Mouse (Mus musculus) testis, adult 2 months (tissue): Measurements from ENCODE around the gene Aunip. TPM values are rescaled to one million over a fixed set of nuclear protein-coding genes. Genes with fewer than 3 reads are reported as not detected.

Experiments
- H3K27ac ChIP-seq: fragments of 200-500 bp; 2 replicates; pipeline ENCODE4 v1.5.1; 2012; ENCODE audit warnings: low read depth, low read length; ENCODE audit not compliant: control insufficient read depth, insufficient read depth
- H3K27me3 ChIP-seq: fragments of 200-500 bp; 2 replicates; pipeline ENCODE4 v1.6.1; 2012; ENCODE audit warnings: mild to moderate bottlenecking, low read length, moderate library complexity; ENCODE audit not compliant: control insufficient read depth, insufficient read depth
- H3K36me3 ChIP-seq: fragments of 200-500 bp; 2 replicates; pipeline ENCODE4 v1.6.1; 2012; ENCODE audit warnings: mild to moderate bottlenecking, low read length; ENCODE audit not compliant: control insufficient read depth, insufficient read depth
- H3K4me1 ChIP-seq: fragments of 200-500 bp; 2 replicates; pipeline ENCODE4 v1.6.1; 2012; ENCODE audit warnings: low read length; ENCODE audit not compliant: control insufficient read depth, insufficient read depth
- H3K4me3 ChIP-seq: fragments of 200-500 bp; 2 replicates; pipeline ENCODE4 v1.5.1; 2012; ENCODE audit warnings: low read depth, mild to moderate bottlenecking, low read length, moderate library complexity, mixed read lengths; ENCODE audit not compliant: control insufficient read depth
- CTCF ChIP-seq: fragments of 200-500 bp; IDR thresholded peaks from 2 replicates; pipeline ENCODE4 v1.5.1; 2012; ENCODE audit warnings: low read depth, mild to moderate bottlenecking, inconsistent platforms, low read length, moderate library complexity; ENCODE audit not compliant: control insufficient read depth, insufficient read depth, insufficient replicate concordance
- POLR2A ChIP-seq: fragments of 200-500 bp; IDR thresholded peaks from 2 replicates; pipeline ENCODE4 v1.6.1; 2012; ENCODE audit warnings: low read depth, mild to moderate bottlenecking, inconsistent platforms, low read length, moderate library complexity; ENCODE audit not compliant: control insufficient read depth
- polyA plus RNA-seq: library from polyadenylated mRNA; depleted of rRNA; stranded (reverse); fragments of >200 nt; gene quantifications from 2 replicates; pipeline ENCODE4 v1.2.3, GENCODE M21; 2012

The Aunip gene
- polyA plus RNA-seq, 1 experiment: 3.8 TPM

DNA sequence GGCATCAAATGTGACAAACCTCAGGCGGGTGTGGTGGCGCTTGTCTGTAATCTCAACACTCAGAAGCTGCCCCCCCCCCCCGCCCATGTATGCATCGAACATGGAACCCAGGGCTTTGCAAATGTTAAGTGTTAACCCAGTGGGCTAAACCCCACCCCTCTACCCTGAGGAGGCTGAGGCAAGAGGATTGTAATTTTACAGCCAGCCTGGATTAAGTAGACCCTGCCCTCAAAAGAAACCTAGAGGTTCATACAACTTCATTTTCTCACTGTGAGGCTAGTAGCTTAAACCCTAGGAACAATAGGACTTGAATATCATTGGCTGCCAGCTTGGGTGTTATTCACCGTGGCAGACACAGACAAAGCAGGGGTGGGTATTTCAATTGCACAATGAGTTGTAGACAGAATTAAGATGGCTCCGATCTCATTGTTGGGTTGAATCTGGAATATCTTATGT lies 41.4 kb upstream of the Aunip start:
- Histone ChIP-seq H3K27me3 (no peaks in the 10 kb centered on the region), H3K4me1 (peaks cover 8% of the 10 kb centered on the region), H3K36me3 (peaks cover 2% of the 10 kb centered on the region), H3K27ac (no peak overlapping the region; the same call in 1 of the 2 replicates), H3K4me3 (peak overlapping the region; percentile 91)
- no peak for TF ChIP-seq CTCF
- no peak for TF ChIP-seq POLR2A

- H3K4me3 ChIP-seq: no peak overlapping the region
- no peak for TF ChIP-seq POLR2A
- TF ChIP-seq CTCF: no peak
- H3K36me3 ChIP-seq: peaks cover 2% of the 10 kb centered on the region
- H3K4me1 ChIP-seq: peaks cover 8% of the 10 kb centered on the region
- no peaks in the 10 kb centered on the region for H3K27me3 ChIP-seq
- no peak overlapping the region for H3K27ac ChIP-seq
These were observed 40.8 kb upstream of the Aunip start for GRCm38 (mm10) chr4:134469985-134470384.

GRCm38 (mm10) chr4:134471469-134471868 lies 39.3 kb upstream of the Aunip start:
- Histone ChIP-seq H3K4me3 (no peak overlapping the region), H3K36me3 (peaks cover 2% of the 10 kb centered on the region), H3K27me3 (no peaks in the 10 kb centered on the region), H3K4me1 (peaks cover 8% of the 10 kb centered on the region), H3K27ac (no peak overlapping the region)
- TF ChIP-seq CTCF (no peak), POLR2A (no peak)

GRCm38 (mm10) chr4:134473764-134474163 lies 37.0 kb upstream of the Aunip start:
- Histone ChIP-seq H3K4me1 (peaks cover 5% of the 10 kb centered on the region), H3K27me3 (no peaks in the 10 kb centered on the region), H3K36me3 (peaks cover 2% of the 10 kb centered on the region), H3K27ac (no peak overlapping the region), H3K4me3 (peak overlapping the region; percentile 76)
- TF ChIP-seq CTCF (no peak), POLR2A (no peak)

DNA sequence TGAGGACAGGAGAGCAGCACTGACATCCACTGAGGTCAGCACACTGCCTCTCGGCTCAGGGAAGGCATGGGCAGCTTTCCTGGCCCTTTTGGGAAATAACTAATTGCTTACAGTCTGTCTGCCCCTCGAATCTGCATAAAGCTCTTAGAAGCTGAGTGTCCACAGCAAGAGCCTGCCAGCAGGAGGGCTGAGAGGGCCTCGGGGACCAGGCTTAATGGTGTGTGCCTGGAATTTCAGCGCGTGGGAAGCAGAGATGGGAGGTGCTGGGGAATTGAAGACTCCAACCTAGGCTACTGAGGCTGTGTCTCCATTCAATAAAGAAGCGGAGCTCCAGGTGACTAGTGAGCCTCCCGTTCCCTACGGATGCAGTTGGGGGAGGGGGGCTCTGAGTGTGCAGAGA lies 36.6 kb upstream of the Aunip start:
- H3K36me3 ChIP-seq: peaks cover 2% of the 10 kb centered on the region
- H3K4me1 ChIP-seq: peaks cover 5% of the 10 kb centered on the region
- TF ChIP-seq POLR2A (peak; percentile 24; the same call in 1 of the 2 replicates), CTCF (no peak)
- peak overlapping the region; percentile 76 for H3K4me3 ChIP-seq
- no peaks in the 10 kb centered on the region for H3K27me3 ChIP-seq
- H3K27ac ChIP-seq: no peak overlapping the region

GRCm38 (mm10) chr4:134476899-134477298 lies 33.9 kb upstream of the Aunip start:
- H3K4me3 ChIP-seq: peak overlapping the region; percentile 73
- H3K27me3 ChIP-seq: no peaks in the 10 kb centered on the region
- TF ChIP-seq POLR2A (no peak), CTCF (no peak)
- H3K27ac ChIP-seq: peak overlapping the region; percentile 5; the same call in 1 of the 2 replicates
- peaks cover 5% of the 10 kb centered on the region; the same call in 1 of the 2 replicates for H3K4me1 ChIP-seq
- no peaks in the 10 kb centered on the region; the same call in none of the 2 replicates for H3K36me3 ChIP-seq

GRCm38 (mm10) chr4:134478031-134478430 lies 32.8 kb upstream of the Aunip start:
- no peaks in the 10 kb centered on the region for H3K27me3 ChIP-seq
- H3K27ac ChIP-seq: no peak overlapping the region
- H3K4me3 ChIP-seq: peak overlapping the region; percentile 44
- H3K36me3 ChIP-seq: no peaks in the 10 kb centered on the region; the same call in none of the 2 replicates
- H3K4me1 ChIP-seq: peaks cover 5% of the 10 kb centered on the region; the same call in 1 of the 2 replicates
- TF ChIP-seq CTCF: peak; percentile 99
- no peak for TF ChIP-seq POLR2A
